8 mouse cellular contexts compared by ENCODE assay signal in the genomic region with DNA sequence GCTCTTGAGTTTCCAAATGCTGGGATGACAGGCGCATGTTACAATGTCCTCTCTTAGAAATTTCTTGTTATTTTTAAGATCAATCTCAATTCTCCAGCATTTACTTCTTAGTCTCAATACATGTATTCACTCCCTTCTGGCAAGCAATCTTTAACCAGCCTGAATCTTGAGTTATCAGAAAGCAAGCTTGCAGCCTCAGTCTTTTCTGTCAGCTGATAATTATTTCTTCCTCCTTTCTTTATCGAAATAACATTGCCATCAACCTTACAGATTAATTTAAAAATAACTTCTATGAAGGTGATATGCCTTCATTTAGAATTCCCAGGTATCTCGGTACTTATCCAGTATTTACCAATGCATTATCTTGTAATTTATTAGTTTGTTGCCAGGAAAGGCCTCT. TPM values are rescaled to one million over a fixed set of nuclear protein-coding genes. Genes with fewer than 3 reads are reported as not detected.
DNase-seq lines count a peak whose midpoint lies in the region; ATAC-seq and TF ChIP-seq lines count a peak whose summit lies in the region.

No protein-coding gene starts in this region.

- no peak for TF ChIP-seq POLR2A in MEL (IDR thresholded peaks at IDR 0.05; ENCODE audit: control insufficient read depth in 1 of 2, insufficient read depth in 1 of 2, low read depth in 1 of 2, low read length in 2 of 2, poor library complexity in 1 of 2)

- H3K9me3 ChIP-seq in heart, embryonic 13.5 days, result no peaks in the 10 kb centered on the region
- no peaks in the 10 kb centered on the region for H3K9me3 ChIP-seq in MEL (replicated peaks; ENCODE audit: insufficient read depth, low read length)
- H3K9me3 ChIP-seq in hindbrain, embryonic 15.5 days, result no peaks in the 10 kb centered on the region
- no peaks in the 10 kb centered on the region for H3K9me3 ChIP-seq in midbrain, embryonic 12.5 days

- H3K79me2 ChIP-seq in MEL (ENCODE audit: control insufficient read depth, insufficient read depth, low read length, poor library complexity), result peaks cover 25% of the 10 kb centered on the region

- no peak for DNase-seq in heart, postnatal 4 days
- peak; percentile 64 for DNase-seq in MEL (ENCODE audit: low read depth, low spot score)
- DNase-seq in frontal cortex, postnatal 10 days (ENCODE audit: low spot score in 2 of 2), result no peak
- DNase-seq in cerebellum, adult 11 months, result no peak
- DNase-seq in right cerebral cortex, postnatal 10 days (ENCODE audit: low spot score in 2 of 2), result no peak

- TF ChIP-seq CTCF in MEL (IDR thresholded peaks at IDR 0.05 in 2 of 3, conservative IDR thresholded peaks at IDR 0.05 in 1 of 3; ENCODE audit: control insufficient read depth in 1 of 3, insufficient read depth in 1 of 3, low read depth in 2 of 3, low read length in 3 of 3, poor library complexity in 1 of 3, severe bottlenecking in 1 of 3), result no peak

- H3K27ac ChIP-seq in heart, embryonic 13.5 days (replicated peaks), result peak overlapping the region; percentile 95
- H3K27ac ChIP-seq in MEL (ENCODE audit: control insufficient read depth, low read depth, low read length), result peak overlapping the region; percentile 46
- H3K27ac ChIP-seq in hindbrain, embryonic 15.5 days (replicated peaks), result peak overlapping the region; percentile 96; the same call in 1 of the 2 replicates
- no peak overlapping the region for H3K27ac ChIP-seq in midbrain, embryonic 12.5 days (replicated peaks)

- ATAC-seq in heart, embryonic 13.5 days (ENCODE audit: extremely low read depth, insufficient number of reproducible peaks, low FRiP score, low TSS enrichment), result no peak
- ATAC-seq in hindbrain, embryonic 15.5 days (ENCODE audit: low FRiP score, low read depth), result no peak
- ATAC-seq in midbrain, embryonic 12.5 days (ENCODE audit: low FRiP score, low read depth), result no peak

- peak overlapping the region; percentile 99 for H3K9ac ChIP-seq in heart, embryonic 13.5 days
- peak overlapping the region; percentile 62 for H3K9ac ChIP-seq in MEL (ENCODE audit: control insufficient read depth, low read depth, low read length, poor library complexity, severe bottlenecking)
- H3K9ac ChIP-seq in hindbrain, embryonic 15.5 days, result peak overlapping the region; percentile 99
- no peak overlapping the region for H3K9ac ChIP-seq in midbrain, embryonic 12.5 days (replicated peaks)

- 74% methylated on average over 3 of the region's 3 CpGs for WGBS in heart, embryonic 13.5 days
- WGBS in hindbrain, embryonic 15.5 days, result 80% methylated on average over 3 of the region's 3 CpGs
- WGBS in midbrain, embryonic 12.5 days, result 81% methylated on average over 3 of the region's 3 CpGs

- no peak for TF ChIP-seq RAD21 in MEL (IDR thresholded peaks at IDR 0.05; ENCODE audit: low read depth, low read length)

- peaks cover 22% of the 10 kb centered on the region for H3K4me1 ChIP-seq in heart, embryonic 13.5 days
- H3K4me1 ChIP-seq in MEL (ENCODE audit: control insufficient read depth in 1 of 2, insufficient read depth in 2 of 2, low read length in 2 of 2), result peaks cover 7 to 9% of the 10 kb centered on the region in 2 experiments; a peak in 3 of 4 replicates
- H3K4me1 ChIP-seq in hindbrain, embryonic 15.5 days (replicated peaks), result peaks cover 28% of the 10 kb centered on the region
- H3K4me1 ChIP-seq in midbrain, embryonic 12.5 days, result peaks cover 12% of the 10 kb centered on the region

- H3K4me3 ChIP-seq in heart, embryonic 13.5 days, result peak overlapping the region; percentile 73
- H3K4me3 ChIP-seq in MEL (ENCODE audit: control insufficient read depth in 1 of 2, insufficient read depth in 1 of 2, low read depth in 2 of 2, low read length in 2 of 2), result peak overlapping the region; percentile 68 to 73
- peak overlapping the region; percentile 100 for H3K4me3 ChIP-seq in hindbrain, embryonic 15.5 days
- H3K4me3 ChIP-seq in midbrain, embryonic 12.5 days, result peak overlapping the region; percentile 96

- peak; percentile 72 to 78; a peak in 3 of 4 replicates for TF ChIP-seq EP300 in MEL (IDR thresholded peaks at IDR 0.05; ENCODE audit: low read depth in 1 of 2, low read length in 2 of 2)

- H3K27me3 ChIP-seq in heart, embryonic 13.5 days (replicated peaks), result no peaks in the 10 kb centered on the region
- H3K27me3 ChIP-seq in MEL (ENCODE audit: control insufficient read depth in 1 of 2, insufficient read depth in 2 of 2, low read length in 2 of 2), result no peaks in the 10 kb centered on the region
- no peaks in the 10 kb centered on the region for H3K27me3 ChIP-seq in hindbrain, embryonic 15.5 days
- no peaks in the 10 kb centered on the region for H3K27me3 ChIP-seq in midbrain, embryonic 12.5 days

- H3K36me3 ChIP-seq in heart, embryonic 13.5 days, result no peaks in the 10 kb centered on the region
- peaks cover 0 to 20% of the 10 kb centered on the region in 2 experiments; a peak in 2 of 4 replicates for H3K36me3 ChIP-seq in MEL (ENCODE audit: control insufficient read depth in 1 of 2, insufficient read depth in 2 of 2, low read length in 2 of 2)
- no peaks in the 10 kb centered on the region for H3K36me3 ChIP-seq in hindbrain, embryonic 15.5 days
- no peaks in the 10 kb centered on the region for H3K36me3 ChIP-seq in midbrain, embryonic 12.5 days

- H3K4me2 ChIP-seq in heart, embryonic 13.5 days, result peak overlapping the region; percentile 83
- peak overlapping the region; percentile 72 for H3K4me2 ChIP-seq in hindbrain, embryonic 15.5 days
- H3K4me2 ChIP-seq in midbrain, embryonic 12.5 days (replicated peaks), result peak overlapping the region; percentile 64

TF ChIP-seq in MEL, 35 proteins besides CTCF, POLR2A, EP300 and RAD21:
- TF ChIP-seq SIN3A (IDR thresholded peaks at IDR 0.05; ENCODE audit: low read length) (no peak; the same call in 1 of the 2 replicates), POLR2AphosphoS2 (IDR thresholded peaks at IDR 0.05; ENCODE audit: low read length) (no peak), MAFK (IDR thresholded peaks at IDR 0.05; ENCODE audit: borderline replicate concordance, low read depth, low read length) (peak; percentile 47; the same call in 1 of the 2 replicates), UBTF (IDR thresholded peaks at IDR 0.05; ENCODE audit: borderline replicate concordance, insufficient read depth, low read depth, low read length) (no peak), TAL1 (IDR thresholded peaks at IDR 0.05; ENCODE audit: low read length) (no peak), GABPA (IDR thresholded peaks at IDR 0.05; ENCODE audit: low read depth, low read length) (no peak), USF2 (IDR thresholded peaks at IDR 0.05; ENCODE audit: borderline replicate concordance in 1 of 2, insufficient read depth in 1 of 2, low read depth in 1 of 2, low read length in 2 of 2) (no peak), USF1 (IDR thresholded peaks at IDR 0.05; ENCODE audit: low read depth, low read length) (no peak; the same call in 1 of the 2 replicates), MYB (IDR thresholded peaks at IDR 0.05; ENCODE audit: low read depth, low read length) (no peak), HCFC1 (IDR thresholded peaks at IDR 0.05; ENCODE audit: low read depth, low read length) (no peak), MAX (IDR thresholded peaks at IDR 0.05; ENCODE audit: low read length) (no peak), ZC3H11A (IDR thresholded peaks at IDR 0.05; ENCODE audit: low read depth, low read length) (no peak), GATA1 (IDR thresholded peaks at IDR 0.05; ENCODE audit: low read depth, low read length) (peak; percentile 87), ETS1 (IDR thresholded peaks at IDR 0.05; ENCODE audit: low read depth, low read length) (peak; percentile 89), POLR2AphosphoS5 (IDR thresholded peaks at IDR 0.05; ENCODE audit: borderline replicate concordance, low read depth, low read length) (no peak), NELFE (IDR thresholded peaks at IDR 0.05; ENCODE audit: low read depth, low read length) (no peak), TBP (IDR thresholded peaks at IDR 0.05; ENCODE audit: low read depth, low read length) (no peak), RCOR1 (IDR thresholded peaks at IDR 0.05; ENCODE audit: low read depth, low read length) (peak; percentile 92), E2F4 (IDR thresholded peaks at IDR 0.05; ENCODE audit: borderline replicate concordance, low read depth, low read length) (no peak), ZKSCAN1 (IDR thresholded peaks at IDR 0.05; ENCODE audit: low read depth, low read length) (no peak), NRF1 (IDR thresholded peaks at IDR 0.05; ENCODE audit: insufficient read depth, low read depth, low read length, poor library complexity, severe bottlenecking) (no peak), ELF1 (IDR thresholded peaks at IDR 0.05; ENCODE audit: low read depth, low read length) (no peak), MEF2A (IDR thresholded peaks at IDR 0.05; ENCODE audit: extremely low read depth, insufficient replicate concordance, low read depth, low read length, poor library complexity, severe bottlenecking) (peak; percentile 86; the same call in 1 of the 2 replicates), TCF12 (IDR thresholded peaks at IDR 0.05; ENCODE audit: low read depth, low read length) (peak; percentile 75), JUND (IDR thresholded peaks at IDR 0.05; ENCODE audit: low read depth, low read length) (no peak)
TF ChIP-seq in MEL: peak in this region for 6.

RNA-seq across cellular contexts. Expression of a gene that starts 0.7 kb away (rescaled TPM):
- 11.0 and 11.6 TPM in 2 replicates for polyA plus RNA-seq in heart, embryonic 13.5 days (2015; fragmentation: Nextera tagmentation; extraction: Ambion mirVana)
- 10 to 100 TPM; 67.1 to 70.4 TPM for total RNA-seq in heart, postnatal 4 days (2021)
- 45.6 and 62.7 TPM in 2 replicates for total RNA-seq in MEL (2012; rRNA removed)
- polyA plus RNA-seq in MEL (2012; ENCODE audit: insufficient read depth in 1 of 2, insufficient read length in 2 of 2, low read depth in 1 of 2, low replicate concordance in 2 of 2, missing spikeins in 1 of 2), result 10 to 100 TPM; 42.5 to 96.4 TPM
- 12.0 and 16.0 TPM in 2 replicates for polyA plus RNA-seq in hindbrain, embryonic 15.5 days (2015; fragmentation: Nextera tagmentation; extraction: Ambion mirVana)
- polyA plus RNA-seq in midbrain, embryonic 12.5 days (2016; fragmentation: Nextera tagmentation; extraction: Ambion mirVana), result 37.5 and 38.3 TPM in 2 replicates
